In genomic region chr5:38558831-38559230, GRCm38 (mm10) we compare ENCODE assay signal across 12 mouse cellular contexts. TPM values are rescaled to one million over a fixed set of nuclear protein-coding genes. Genes with fewer than 3 reads are reported as not detected.
DNase-seq lines count a peak whose midpoint lies in the region; ATAC-seq and TF ChIP-seq lines count a peak whose summit lies in the region.
"Had no signal": no experiment of that assay in that cellular context is flagged by ENCODE, and none has a peak within 500 bp of the region (broad histone marks: within the 10 kb centered on the region; RNA-seq: fewer than 3 reads in every experiment).

No protein-coding gene starts in this region.

- no peak for TF ChIP-seq CTCF in layer of hippocampus, adult 2 months (conservative IDR thresholded peaks at IDR 0.05)

- 76% methylated on average over 5 of the region's 5 CpGs for WGBS in heart, embryonic 12.5 days
- 85% methylated on average over 5 of the region's 5 CpGs for WGBS in kidney, embryonic 15.5 days

- H3K27ac ChIP-seq in heart, embryonic 12.5 days (ENCODE audit: poor library complexity, severe bottlenecking), result no peak overlapping the region
- peak overlapping the region; percentile 75 for H3K27ac ChIP-seq in layer of hippocampus, adult 2 months
- no peak overlapping the region for H3K27ac ChIP-seq in kidney, embryonic 15.5 days

- H3K27me3 ChIP-seq in heart, embryonic 12.5 days (replicated peaks), result no peaks in the 10 kb centered on the region
- H3K27me3 ChIP-seq in kidney, embryonic 15.5 days, result no peaks in the 10 kb centered on the region

- H3K4me1 ChIP-seq in heart, embryonic 12.5 days (replicated peaks), result peaks cover 75% of the 10 kb centered on the region
- peaks cover 42% of the 10 kb centered on the region for H3K4me1 ChIP-seq in kidney, embryonic 15.5 days

- no peak overlapping the region for H3K4me3 ChIP-seq in heart, embryonic 12.5 days
- H3K4me3 ChIP-seq in layer of hippocampus, adult 2 months, result peak overlapping the region; percentile 14
- no peak overlapping the region for H3K4me3 ChIP-seq in kidney, embryonic 15.5 days (replicated peaks)

- no peak for DNase-seq in heart, postnatal 36 days
- DNase-seq in layer of hippocampus, adult 2 months (ENCODE audit: low spot score in 2 of 2), result no peak
- DNase-seq in layer of hippocampus, postnatal 36 days, result no peak
- peak; percentile 42 for DNase-seq in brain, adult 2 months (ENCODE audit: low read depth, low spot score)
- peak; percentile 18 for DNase-seq in heart, postnatal 4 days
- no peak for DNase-seq in frontal cortex, postnatal 36 days (ENCODE audit: low spot score in 2 of 2)
- DNase-seq: adrenal gland, postnatal 36 days; gastrocnemius, postnatal 14 days; lung, postnatal 10 days had no signal

- ATAC-seq in heart, embryonic 12.5 days (ENCODE audit: insufficient number of reproducible peaks, low FRiP score), result no peak
- no peak for ATAC-seq in kidney, embryonic 15.5 days (replicated peaks; ENCODE audit: low FRiP score)
- ATAC-seq: forebrain, embryonic 16.5 days had no signal

- intact Hi-C loops in heart, postnatal 36 days (cut with DNase I), result loop anchor here (10.0 kb wide), 1 partner anchor 734 kb away; the partner anchor contains the start of gene Msx1

- H3K36me3 ChIP-seq in heart, embryonic 12.5 days, result peaks cover 55% of the 10 kb centered on the region
- H3K36me3 ChIP-seq in kidney, embryonic 15.5 days, result peaks cover 54% of the 10 kb centered on the region

- peak overlapping the region; percentile 30; the same call in 1 of the 2 replicates for H3K9ac ChIP-seq in heart, embryonic 12.5 days
- H3K9ac ChIP-seq in kidney, embryonic 15.5 days, result no peak overlapping the region

- peak overlapping the region; percentile 81; the same call in 1 of the 2 replicates for H3K4me2 ChIP-seq in heart, embryonic 12.5 days
- H3K4me2 ChIP-seq in kidney, embryonic 15.5 days, result no peak overlapping the region

- H3K9me3 ChIP-seq in heart, embryonic 12.5 days (replicated peaks), result no peaks in the 10 kb centered on the region
- no peaks in the 10 kb centered on the region for H3K9me3 ChIP-seq in kidney, embryonic 15.5 days (replicated peaks)

RNA-seq across cellular contexts. Expression of gene Wdr1, which starts 4.2 kb away (rescaled TPM):
- polyA plus RNA-seq in heart, embryonic 12.5 days (2016; fragmentation: Nextera tagmentation; extraction: Ambion mirVana), result 253 and 257 TPM in 2 replicates
- 100 to 1,000 TPM; 111 to 113 TPM for total RNA-seq in heart, postnatal 36 days (2021)
- 100 to 1,000 TPM; 203 to 212 TPM for total RNA-seq in layer of hippocampus, adult 2 months (2021)
- total RNA-seq in layer of hippocampus, postnatal 36 days (2021), result 100 to 1,000 TPM; 200 to 210 TPM
- 100 to 1,000 TPM; 238 to 243 TPM for total RNA-seq in heart, postnatal 4 days (2021)
- polyA plus RNA-seq in kidney, embryonic 15.5 days (2015; fragmentation: Nextera tagmentation; extraction: Ambion mirVana), result 195 and 206 TPM in 2 replicates

RNA-seq across cellular contexts. Expression of gene Slc2a9, which starts 55.9 kb away (rescaled TPM):
- 0.22 and 0.71 TPM in 2 replicates for polyA plus RNA-seq in heart, embryonic 12.5 days (2016; fragmentation: Nextera tagmentation; extraction: Ambion mirVana)
- 1 to 10 TPM; 1.4 to 2.3 TPM for total RNA-seq in heart, postnatal 36 days (2021)
- total RNA-seq in layer of hippocampus, adult 2 months (2021), result 1 to 10 TPM; 3.2 to 4.2 TPM
- 1 to 10 TPM; 2.7 to 3.8 TPM for total RNA-seq in layer of hippocampus, postnatal 36 days (2021)
- 1 to 10 TPM; 1.8 to 2.0 TPM for total RNA-seq in heart, postnatal 4 days (2021)
- 1.4 and 1.6 TPM in 2 replicates for polyA plus RNA-seq in kidney, embryonic 15.5 days (2015; fragmentation: Nextera tagmentation; extraction: Ambion mirVana)

Comparison
In these comparisons a context has a peak if more than half of its experiments do, and no peak if none do; other contexts are left out.
1. DNase-seq: peak in brain, adult 2 months (single experiment) and heart, postnatal 4 days (single experiment); none in heart, postnatal 36 days (0 of 2), layer of hippocampus, adult 2 months (0 of 2), layer of hippocampus, postnatal 36 days (0 of 2) and frontal cortex, postnatal 36 days (0 of 2).